14 mouse cellular contexts compared by ENCODE assay signal in the genomic region with DNA sequence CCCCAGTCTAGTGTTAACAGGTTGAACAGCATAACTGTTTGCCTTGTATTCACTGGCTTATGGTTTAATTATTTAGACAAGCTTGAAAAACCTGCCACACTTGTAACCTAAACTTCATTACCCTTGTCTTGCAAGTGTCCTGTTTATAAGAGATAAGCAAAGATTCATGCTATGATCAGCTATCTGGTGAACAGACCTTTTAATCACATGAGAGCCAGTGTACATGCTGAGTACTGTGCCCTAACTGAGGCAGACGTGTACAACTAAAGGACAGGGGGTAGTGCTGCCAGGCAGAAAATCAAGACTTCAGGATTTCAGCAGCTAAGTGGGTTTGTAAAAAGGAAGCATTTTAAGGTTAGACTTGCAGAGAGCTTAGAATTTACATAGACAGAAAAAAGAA.
"Had no signal": no experiment of that assay in that cellular context is flagged by ENCODE, and none has a peak within 500 bp of the region (broad histone marks: within the 10 kb centered on the region; RNA-seq: fewer than 3 reads in every experiment).

No protein-coding gene starts in this region.

- H3K27me3 ChIP-seq: intestine, embryonic 15.5 days; kidney, embryonic 15.5 days; limb, embryonic 15.5 days; midbrain, embryonic 15.5 days; neural tube, embryonic 12.5 days; stomach, embryonic 15.5 days had no signal

- H3K4me3 ChIP-seq: intestine, embryonic 15.5 days; kidney, embryonic 15.5 days; limb, embryonic 15.5 days; midbrain, embryonic 10.5 days; midbrain, embryonic 15.5 days; neural tube, embryonic 12.5 days; stomach, embryonic 15.5 days had no signal

- DNase-seq: kidney, adult 2 months; kidney, postnatal 25 days; layer of hippocampus, adult 9-11 months; layer of hippocampus, postnatal 36 days; lung, adult 18-20 months; thymus, adult 2 months; thymus, postnatal 25 days had no signal

- ATAC-seq: intestine, embryonic 15.5 days; midbrain, embryonic 15.5 days had no signal

- H3K36me3 ChIP-seq: intestine, embryonic 15.5 days had no signal

- H3K27ac ChIP-seq: intestine, embryonic 15.5 days; kidney, embryonic 15.5 days; limb, embryonic 15.5 days; midbrain, embryonic 10.5 days; midbrain, embryonic 15.5 days; neural tube, embryonic 12.5 days had no signal

- H3K9ac ChIP-seq: intestine, embryonic 15.5 days; kidney, embryonic 15.5 days; limb, embryonic 15.5 days; midbrain, embryonic 15.5 days; neural tube, embryonic 12.5 days; stomach, embryonic 15.5 days had no signal

- H3K4me1 ChIP-seq: limb, embryonic 15.5 days; midbrain, embryonic 10.5 days; midbrain, embryonic 15.5 days; neural tube, embryonic 12.5 days had no signal

- H3K4me2 ChIP-seq: intestine, embryonic 15.5 days; kidney, embryonic 15.5 days; limb, embryonic 15.5 days; midbrain, embryonic 15.5 days; neural tube, embryonic 12.5 days; stomach, embryonic 15.5 days had no signal

- H3K9me3 ChIP-seq: intestine, embryonic 15.5 days; kidney, embryonic 15.5 days; limb, embryonic 15.5 days; midbrain, embryonic 10.5 days; midbrain, embryonic 15.5 days; neural tube, embryonic 12.5 days; stomach, embryonic 15.5 days had no signal
